Mouse (Mus musculus) right cerebral cortex, adult 18-20 months (tissue): ENCODE measurements at regions not wholly inside any gene's neighbourhood (a gene's known extent, or its start where the extent isn't known, plus 50 kb on each side); places are given as distances from the start of the nearest gene placed in this dataset.

ENCODE experiments used
- DNase-seq: peaks from one replicate; pipeline ENCODE4 v3.0.0; 2022; ENCODE audit warnings: mixed read lengths

DNA sequence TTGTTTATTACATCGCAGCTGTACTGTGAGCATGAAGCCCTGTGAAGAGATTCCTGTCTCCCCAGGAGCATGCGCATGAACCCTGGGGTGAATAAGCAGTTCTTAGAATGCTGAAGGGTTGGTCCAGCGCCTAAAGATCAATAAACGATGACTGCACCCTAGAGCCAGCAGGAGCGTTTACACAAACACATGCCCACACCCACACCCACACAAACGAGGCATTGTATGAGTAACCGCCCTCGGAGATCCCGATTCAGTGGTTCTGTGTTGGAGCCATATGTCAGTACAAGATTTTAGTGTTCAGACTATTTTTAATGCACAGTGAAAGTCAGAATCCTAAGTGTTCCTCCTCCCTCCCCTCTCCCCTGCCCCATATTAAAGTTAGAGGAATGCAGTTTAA is 57.3 kb downstream of the Edn1 start:
- peak; percentile 14 for DNase-seq

GRCm38 (mm10) chr13:42367655-42368554 is 66.6 kb downstream of the Edn1 start:
- no peak for DNase-seq

GRCm38 (mm10) chr13:42369826-42370225 is 68.5 kb downstream of the Edn1 start:
- DNase-seq, result no peak

DNA sequence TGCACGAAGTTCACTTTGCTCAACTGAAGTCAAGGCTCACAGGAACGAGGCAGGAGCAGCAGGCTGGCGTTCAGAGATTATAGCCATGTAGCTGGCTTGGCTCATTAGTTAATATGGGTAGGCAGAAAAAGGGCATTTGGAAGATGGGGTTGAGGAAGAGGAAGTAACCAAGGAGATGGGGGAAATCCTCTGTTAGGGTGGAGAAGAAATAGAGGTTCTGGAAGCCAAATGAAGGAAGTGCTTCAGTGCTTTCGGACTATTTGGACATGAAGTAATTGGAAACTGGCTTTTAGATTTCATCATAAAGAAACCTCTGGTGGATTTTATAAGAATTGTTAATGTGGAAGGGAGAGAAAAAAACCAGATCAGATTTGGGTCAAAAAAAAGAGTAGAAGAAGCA is 70.9 kb downstream of the Edn1 start:
- no peak for DNase-seq

DNA sequence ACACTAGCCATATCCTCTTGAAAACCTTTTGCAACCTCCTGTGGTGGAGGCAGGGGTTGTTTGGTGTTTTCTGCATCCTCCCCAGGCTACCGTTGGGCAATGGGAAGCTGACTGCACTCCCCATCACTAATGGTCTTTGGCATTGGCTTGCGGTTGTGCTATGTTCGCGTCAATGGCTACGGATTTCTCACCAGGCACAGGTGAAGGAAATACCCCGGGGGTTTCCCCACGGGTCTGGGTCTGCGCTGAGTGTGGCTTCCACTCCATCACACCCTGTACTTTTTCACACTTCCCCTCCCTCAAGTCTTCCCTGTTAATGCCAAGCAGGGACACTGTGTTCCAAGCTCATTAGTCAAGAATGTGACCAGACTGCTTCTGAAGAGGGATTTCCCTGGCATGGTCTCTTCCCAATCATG is 72.9 kb downstream of the Edn1 start:
- peak; percentile 3 for DNase-seq

- no peak for DNase-seq
These were observed 78.4 kb downstream of the Edn1 start for GRCm38 (mm10) chr13:42379675-42380074.

- no peak for DNase-seq
These were observed 81.8 kb downstream of the Edn1 start for GRCm38 (mm10) chr13:42383099-42383498.

GRCm38 (mm10) chr13:42390389-42390788 is 89.1 kb downstream of the Edn1 start:
- no peak for DNase-seq

GRCm38 (mm10) chr13:42391330-42392005 is 90.2 kb downstream of the Edn1 start:
- no peak for DNase-seq

- no peak for DNase-seq
These were observed 91.4 kb downstream of the Edn1 start for GRCm38 (mm10) chr13:42392701-42393100.

- no peak for DNase-seq
These were observed 93.3 kb downstream of the Edn1 start for GRCm38 (mm10) chr13:42394572-42394971.

DNA sequence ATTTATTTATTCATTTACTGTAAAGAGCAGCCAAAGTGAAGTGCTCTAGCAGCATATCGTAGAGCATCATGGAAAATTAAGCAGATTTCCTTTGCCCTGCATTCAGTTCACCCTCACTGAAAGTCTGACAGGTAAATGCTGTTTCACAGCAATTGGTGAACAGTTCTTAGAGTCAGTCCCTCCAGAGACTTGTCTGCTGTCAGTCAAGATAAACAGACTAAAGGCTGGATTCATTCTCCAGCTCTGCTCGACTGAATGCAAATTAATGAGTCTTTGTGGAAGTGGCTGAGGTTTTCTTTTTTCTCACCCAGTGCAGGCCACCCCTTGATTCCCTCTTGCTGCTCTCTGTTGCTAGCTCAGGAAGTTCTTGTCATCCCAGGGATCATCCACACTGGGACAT is 100.2 kb downstream of the Edn1 start:
- no peak for DNase-seq

DNA sequence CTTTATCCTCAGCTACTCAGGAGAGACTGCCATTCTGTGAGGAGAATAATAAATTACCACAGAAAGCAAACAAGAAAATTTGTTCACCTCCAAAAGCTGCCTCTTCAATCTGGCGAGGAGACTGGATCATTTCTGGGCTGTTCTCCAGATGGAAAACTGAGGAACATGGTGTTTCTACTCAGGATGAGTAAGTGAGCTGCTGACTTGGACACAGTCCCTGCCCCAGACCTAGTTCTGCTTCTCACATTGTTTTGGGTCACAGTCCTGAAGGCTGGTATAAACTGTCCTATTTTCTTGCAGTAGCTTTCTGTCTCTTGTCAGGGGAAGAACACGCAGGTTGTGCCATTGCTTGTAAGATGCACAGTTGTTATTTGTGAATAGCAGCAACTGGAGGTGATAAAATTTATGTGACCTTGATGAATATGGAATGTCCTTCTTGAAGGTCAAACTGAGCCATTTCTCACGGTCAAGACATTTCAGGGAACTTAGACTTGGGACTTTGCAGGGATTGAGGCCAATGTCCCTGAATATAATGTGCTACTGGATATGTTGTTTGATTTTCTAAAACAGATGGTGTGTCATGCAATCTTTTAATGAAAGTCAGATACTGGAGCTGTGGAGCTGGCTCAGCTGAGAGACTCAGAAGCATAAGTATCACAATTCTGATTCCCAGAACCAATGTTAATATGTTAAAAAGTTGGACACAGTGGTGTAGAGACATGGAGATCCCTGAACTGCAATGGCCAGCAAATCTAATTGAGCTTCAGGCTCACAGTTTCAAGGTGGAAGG is 102.2 kb downstream of the Edn1 start:
- DNase-seq, result peak; percentile 87

DNA sequence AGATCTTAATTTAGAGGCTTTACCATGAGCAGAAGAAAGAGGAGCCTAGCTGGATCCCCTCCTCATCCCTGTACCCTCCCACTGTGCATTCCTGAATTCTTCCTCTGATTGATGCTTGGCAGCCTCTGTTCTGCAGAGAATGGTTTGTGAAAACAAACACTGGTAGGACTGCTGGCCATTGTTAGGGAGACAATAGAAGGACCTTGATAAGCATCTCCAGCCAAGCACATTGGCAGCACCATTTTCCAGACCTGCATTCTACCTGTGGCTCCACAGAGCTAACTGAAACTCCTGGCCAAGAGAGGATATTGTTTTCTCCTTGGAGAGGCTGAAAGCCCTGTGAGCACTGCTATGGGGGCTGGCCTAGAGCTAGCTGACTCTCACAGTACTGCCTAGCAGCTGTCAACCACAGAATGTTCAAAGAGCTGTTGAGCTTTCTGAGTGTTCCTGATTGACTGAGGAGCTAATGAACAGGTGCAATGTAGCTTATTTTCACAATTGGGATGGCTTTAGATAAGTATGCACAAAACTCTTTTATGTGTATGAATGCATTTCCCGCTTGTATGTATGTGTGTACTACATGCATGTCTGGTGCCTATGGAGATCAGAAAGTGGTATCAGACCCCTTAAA is 111.5 kb downstream of the Edn1 start:
- DNase-seq, result no peak

DNA sequence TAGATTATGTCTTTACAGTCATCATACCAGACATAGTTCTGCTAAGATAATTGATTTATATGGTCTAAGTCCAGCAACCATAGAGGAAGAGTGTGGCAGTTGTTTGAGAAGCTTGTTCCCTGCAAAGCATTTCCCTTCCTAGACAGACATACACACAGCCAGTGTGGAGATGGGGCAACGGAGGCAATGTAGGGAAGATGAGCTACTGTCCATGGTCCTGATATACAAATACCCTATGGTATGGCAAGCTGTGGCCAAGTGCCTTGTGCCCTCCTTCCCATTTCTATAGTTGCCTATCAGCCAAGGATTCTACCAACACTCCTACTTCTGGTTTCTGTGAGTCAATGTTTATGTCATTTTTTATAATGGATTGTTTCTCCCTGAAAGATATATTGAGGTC is 145.6 kb downstream of the Edn1 start:
- DNase-seq, result no peak

GRCm38 (mm10) chr13:42453665-42454064 is 152.4 kb downstream of the Edn1 start:
- no peak for DNase-seq

DNA sequence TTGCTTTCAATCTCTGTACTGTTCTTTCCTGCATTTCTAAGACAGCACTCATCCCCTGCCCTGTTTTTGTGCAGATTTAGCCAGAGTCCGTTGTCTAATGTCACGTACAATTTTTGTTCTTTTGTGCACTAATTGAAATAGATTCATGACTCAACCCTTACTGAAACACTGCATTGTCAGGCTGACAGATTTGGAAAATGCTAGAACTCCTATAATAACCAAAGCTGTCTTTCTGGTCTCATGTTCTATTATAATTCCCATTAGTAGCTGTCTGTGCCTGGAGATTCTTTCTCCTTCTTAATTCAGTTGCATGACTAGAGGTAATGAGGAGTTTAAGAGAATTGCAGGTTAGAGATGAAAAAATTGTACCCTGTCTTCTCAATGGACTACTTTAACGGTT is 158.6 kb downstream of the Edn1 start:
- DNase-seq, result no peak

DNA sequence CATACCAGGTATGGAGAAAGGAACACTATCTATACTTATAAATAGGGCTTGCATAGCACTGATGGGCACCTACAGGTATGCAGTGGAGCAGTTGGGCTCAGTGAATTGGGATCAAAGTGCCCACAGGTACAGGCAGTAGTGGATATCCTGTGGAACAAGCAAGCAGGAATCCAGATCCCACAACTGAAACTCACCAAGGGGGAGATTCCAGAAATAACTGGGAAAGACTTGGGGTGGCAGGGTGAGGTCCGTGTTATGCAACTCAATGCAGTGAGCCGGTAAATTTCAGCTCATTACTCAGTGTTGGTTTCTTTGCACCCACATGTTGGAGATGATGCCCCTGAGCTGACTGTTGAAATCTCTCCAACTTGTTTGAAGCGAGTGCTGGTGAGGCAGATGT is 177.5 kb downstream of the Edn1 start:
- DNase-seq, result peak; percentile 24

DNA sequence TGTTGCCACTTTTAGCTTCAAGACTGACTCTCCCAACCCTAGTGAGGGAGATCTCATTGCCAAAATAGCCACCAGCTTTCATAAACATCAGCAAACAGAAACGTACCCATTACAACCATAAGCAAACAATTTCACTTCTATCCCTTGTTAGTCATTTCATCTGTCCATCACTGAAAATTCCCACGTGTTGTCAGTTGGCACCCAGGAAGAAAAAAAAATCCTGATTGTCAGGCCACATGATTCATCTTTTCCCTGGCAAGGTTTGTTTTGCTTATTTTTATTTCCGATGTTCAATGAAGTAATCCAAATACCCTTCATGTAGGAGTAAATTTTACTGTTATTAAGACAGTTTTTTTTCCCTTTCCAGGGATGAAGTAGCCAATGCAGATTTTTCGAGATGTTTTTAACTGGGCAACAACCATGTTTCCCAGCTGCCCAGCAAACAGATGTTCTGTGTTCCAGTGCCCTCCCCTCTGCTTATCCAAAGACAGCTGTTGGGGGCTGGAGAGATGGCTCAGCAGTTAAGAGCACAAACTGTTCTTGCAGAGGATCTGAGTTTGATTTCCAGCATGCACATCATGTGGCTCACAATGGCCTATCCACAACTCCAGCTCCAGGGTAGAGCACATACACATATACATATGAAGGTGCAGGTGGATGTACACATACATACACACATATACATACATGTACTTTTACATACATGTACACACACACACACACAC is 189.3 kb upstream of the Phactr1 start:
- no peak for DNase-seq

DNA sequence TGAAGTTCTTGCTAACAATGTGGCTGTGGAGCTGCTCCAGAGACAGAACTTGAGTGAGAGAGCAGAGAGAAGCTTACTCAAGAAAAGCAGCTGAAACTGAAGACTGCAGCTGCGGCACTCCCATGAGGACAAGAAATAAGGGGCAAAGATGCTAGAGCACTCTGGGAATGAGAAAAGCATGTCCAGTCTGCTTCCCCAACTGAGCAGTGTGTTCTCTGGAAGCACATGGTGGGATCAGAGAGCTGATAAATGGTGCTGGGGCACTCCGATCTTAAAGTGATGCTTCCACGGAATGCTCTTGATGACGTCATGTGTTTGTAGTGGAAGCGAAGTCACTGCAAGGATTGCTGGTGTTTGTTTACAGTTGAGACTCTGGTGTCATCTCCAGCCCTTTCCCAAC is 186.1 kb upstream of the Phactr1 start:
- no peak for DNase-seq

GRCm38 (mm10) chr13:42498351-42498750 is 182.1 kb upstream of the Phactr1 start:
- no peak for DNase-seq

DNA sequence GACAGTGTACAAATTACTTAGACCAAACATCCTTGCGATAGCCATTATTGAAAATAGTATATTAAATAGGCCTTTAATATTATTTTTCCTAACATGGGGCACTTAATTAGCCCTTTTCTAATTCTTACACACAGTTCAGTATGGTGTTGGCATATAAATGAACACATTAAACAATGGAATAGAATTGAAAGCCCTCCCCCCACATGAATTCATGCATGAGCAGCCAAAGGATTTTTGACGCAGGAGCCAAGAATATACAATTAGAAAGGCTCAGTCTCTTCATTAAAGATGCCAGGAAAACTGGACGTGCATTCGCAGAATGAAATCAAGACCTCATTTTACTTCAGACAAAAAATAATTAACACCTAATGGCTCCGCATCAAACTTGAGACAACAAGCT is 172.9 kb upstream of the Phactr1 start:
- no peak for DNase-seq
